Mouse (Mus musculus) G1E (cell line): Measurements from ENCODE around the gene Wdhd1.

ENCODE experiments used
- CTCF ChIP-seq: IDR thresholded peaks from 2 replicates; pipeline ENCODE4 v1.5.1; 2012; ENCODE audit warnings: low read depth, low read length, inconsistent platforms, mixed read lengths
- GATA1 ChIP-seq: IDR thresholded peaks from 2 replicates; pipeline ENCODE4 v1.6.1; 2012; ENCODE audit warnings: borderline replicate concordance, low read length, inconsistent platforms, mixed read lengths
- POLR2AphosphoS5 ChIP-seq: IDR thresholded peaks from 2 replicates; pipeline ENCODE4 v1.6.1; 2012; ENCODE audit warnings: low read depth, low read length, inconsistent platforms; ENCODE audit not compliant: insufficient replicate concordance

- TF ChIP-seq CTCF: no peak
- no peak for TF ChIP-seq GATA1
- TF ChIP-seq POLR2AphosphoS5: no peak
Measured at GRCm38 (mm10) chr14:47269706-47270105, 7.0 kb downstream of the Wdhd1 start.
